Mouse (Mus musculus) adrenal gland, postnatal 4 days (tissue): Measurements from ENCODE around the gene Zfp748. TPM values are rescaled to one million over a fixed set of nuclear protein-coding genes. Genes with fewer than 3 reads are reported as not detected.

Experiments used
- DNase-seq, 2 experiments: peaks; one replicate each; pipeline ENCODE4 v3.0.0; 2021 to 2022; ENCODE audit warnings: low spot score in 2 of 2, mixed read lengths in 2 of 2
- long read RNA-seq, 2 experiments: library from polyadenylated mRNA; stranded (forward); transcript quantifications; one replicate each; pipeline ENCODE4 v2.0.0; 2021
- total RNA-seq, 2 experiments: library from RNA; stranded (reverse); gene quantifications; 2 replicates each; pipeline ENCODE4 v1.2.3; 2021

Gene Zfp748
- total RNA-seq = 10 to 100 TPM; 10.4 to 11.8 TPM
- long read RNA-seq, experiment 1, full-length matches to known transcripts = 5 of 5 reads
- long read RNA-seq, experiment 1, partial matches to known transcripts = 0 of 5 reads
- long read RNA-seq, experiment 1, other reads (novel, unspliced or antisense) = 0 of 5 reads
- long read RNA-seq, experiment 2, full-length matches to known transcripts = 11 of 14 reads
- long read RNA-seq, experiment 2, partial matches to known transcripts = 1 of 14 reads
- long read RNA-seq, experiment 2, other reads (novel, unspliced or antisense) = 2 of 14 reads

DNA sequence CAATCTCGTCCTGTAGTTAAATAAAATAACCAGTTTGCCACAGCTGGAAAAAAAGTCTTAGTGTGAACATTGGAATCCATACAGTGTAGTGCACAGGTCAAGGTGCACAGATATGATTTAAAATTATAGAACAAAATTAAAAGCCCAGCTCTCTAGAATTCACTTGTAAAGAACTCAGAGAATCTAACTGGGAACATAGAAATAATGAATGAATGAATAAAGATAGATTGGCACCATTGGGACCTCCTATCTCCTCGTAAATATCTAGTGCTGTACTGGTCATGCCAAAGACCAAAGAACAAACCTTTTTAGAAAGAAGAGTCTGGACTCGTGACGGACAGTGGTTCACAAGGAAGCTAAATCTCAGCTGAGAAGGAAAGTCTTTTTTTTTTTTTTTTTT, at the start of gene Zfp748:
Gene Zfp748, minus strand, starts transcription at position 101 of the 400 bp plus-strand sequence.
- DNase-seq = no peak

DNA sequence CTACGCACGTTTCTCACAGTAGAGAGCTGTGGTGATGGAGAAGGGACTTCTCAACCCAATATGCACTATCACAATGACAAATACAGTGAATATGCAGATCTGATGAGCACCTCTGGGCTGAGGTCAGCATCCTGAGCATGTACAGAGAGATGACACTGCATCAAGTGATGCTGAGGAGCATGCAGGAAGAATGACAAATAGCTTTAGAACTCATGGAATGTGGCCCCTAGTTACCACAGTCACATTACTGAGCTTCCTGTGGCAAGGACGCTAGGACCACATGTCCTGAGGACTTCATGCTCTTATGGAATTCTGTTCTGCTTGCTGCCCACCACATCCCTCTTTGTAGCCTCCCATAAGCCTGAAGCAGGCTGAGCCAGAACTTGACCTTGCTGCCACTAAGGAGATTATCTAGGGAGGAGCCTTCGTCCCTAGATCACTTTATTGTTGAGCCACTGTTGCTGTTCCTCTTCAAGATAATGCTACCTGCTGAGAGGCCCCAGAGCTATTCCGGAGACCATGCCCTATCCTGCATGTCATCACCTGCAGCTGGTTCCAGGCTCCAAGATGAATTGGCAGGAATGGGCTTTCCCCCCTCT, 19.1 kb upstream of the Zfp748 start:
- DNase-seq = no peak

DNA sequence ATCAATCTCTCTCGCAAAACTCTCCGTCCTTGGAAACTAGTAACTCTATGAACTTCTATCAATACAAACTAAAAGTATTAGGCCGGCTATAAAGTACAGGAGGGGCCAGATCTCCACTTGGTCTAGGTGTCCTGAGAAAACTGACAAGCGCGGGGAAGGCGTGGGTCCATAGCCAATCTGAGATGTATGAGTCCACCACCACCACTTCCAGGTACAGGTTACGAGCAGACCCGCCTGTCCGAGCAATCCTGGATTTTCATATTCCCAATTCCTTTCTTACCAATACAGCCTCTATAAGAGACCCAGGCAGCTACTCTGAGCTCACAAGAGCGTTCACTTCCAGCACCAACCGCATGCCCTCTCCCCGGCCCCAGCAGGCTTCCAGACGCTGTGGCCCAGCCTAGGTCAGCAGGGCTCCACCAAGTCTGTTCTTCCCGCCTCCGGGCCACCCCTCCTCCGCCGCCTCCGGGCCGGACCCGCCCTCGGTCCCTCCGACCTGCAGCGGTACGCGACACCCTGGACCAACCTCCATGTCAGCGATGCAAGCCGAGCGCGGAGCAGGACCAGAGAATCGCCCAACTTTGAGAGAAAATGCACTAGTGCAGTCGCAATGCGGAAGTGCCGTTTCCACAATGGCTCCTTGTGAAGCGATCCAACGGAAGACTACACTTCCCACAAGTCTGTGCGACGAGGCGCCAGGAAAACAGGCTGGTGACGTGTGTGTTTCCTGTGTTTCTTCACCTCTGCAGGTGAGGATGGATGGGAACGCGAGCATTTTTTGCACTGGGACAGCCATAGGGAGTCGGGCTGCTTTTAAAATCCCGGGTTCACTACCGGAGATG, 904 bp downstream of the Zfp748 start:
- peak; percentile 32 to 64 for DNase-seq

DNA sequence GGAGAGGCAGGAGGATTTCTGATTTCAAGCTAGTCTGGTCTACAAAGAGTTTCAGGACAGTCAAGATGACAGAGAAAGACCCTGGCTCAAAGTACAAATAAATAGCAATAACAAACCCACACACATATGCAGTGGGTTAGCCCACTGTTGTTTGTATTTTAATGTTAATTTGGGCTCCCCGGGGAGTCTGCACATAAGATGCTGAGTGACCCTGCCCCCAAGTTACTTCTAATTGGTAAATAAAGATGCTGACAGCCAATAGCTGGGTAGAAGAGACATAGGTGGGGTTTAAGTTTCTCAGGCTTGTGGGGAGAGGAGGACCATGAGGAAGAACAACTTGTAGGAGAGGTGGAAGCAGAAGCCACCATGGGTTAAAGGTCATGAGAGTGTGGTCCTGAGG, 7.7 kb downstream of the Zfp748 start:
- no peak for DNase-seq

DNA sequence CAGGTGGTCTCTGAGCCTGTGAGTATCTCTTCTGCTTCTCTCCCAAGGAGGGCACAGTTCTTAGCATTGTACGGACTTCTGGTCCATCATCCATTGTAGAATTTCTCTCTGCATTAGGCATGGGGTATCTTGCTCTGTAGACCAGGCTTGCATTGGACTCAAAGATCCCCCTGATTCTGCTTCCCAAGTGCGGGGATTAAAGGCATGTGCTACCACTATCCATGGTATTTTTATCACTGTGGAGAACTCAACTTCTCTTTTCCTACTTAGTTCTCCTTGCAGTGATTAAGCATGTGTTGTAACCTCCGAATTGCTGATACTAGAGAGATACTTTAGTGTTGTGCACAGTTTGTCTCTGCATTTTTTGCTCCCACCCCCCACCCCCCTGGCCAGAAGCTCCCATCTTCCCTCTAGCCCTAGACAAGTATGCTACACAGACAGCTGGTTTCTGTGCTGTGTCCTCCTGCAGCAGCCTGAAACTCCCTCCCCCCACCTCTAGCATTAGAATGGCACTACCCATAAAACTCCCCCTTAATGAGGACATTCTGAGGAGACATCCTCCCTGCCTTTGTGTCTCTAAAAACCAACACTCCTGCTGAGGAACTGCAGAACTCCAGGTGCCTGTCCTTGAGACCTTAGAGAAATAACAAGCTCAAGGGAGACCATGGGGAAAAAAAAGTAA, 26.4 kb downstream of the Zfp748 start:
- DNase-seq = no peak

DNA sequence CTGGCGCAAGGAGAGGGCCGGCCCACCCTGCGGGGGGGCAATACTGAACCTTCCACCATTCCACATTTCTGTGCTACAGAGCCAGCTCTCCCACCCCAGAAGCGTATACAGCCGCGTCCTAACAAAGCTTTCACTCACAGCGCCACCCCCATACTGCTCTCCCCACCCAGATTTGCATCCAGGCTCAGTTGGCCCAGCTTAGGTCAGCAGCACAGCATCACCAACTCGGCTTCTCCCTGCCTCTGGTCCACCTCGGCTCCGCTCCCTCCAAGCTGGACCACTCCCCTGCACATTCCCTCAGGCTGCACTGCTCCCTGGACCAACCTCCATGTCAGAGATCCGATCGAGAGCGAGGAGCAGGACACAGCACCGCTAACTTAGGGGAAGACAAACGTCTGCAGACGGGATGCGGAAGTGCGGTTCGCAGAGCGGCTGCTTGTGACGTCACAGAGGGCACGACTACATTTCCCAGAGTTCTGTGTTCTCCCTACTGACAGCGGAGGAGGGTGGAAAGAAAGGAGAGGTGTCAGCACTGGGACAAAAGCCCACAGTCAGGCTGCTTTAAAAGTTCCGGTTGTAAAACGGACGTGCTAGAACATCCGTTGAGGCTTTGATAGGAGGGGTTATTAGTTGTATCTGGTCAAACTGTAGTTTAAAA, 27.7 kb downstream of the Zfp748 start, which contains the start of the genes Gm26965 and Zfp87:
Gene Gm26965, minus strand, starts transcription at position 399 of the 658 bp plus-strand sequence.
Gene Zfp87, minus strand, starts transcription at position 425 of the 658 bp plus-strand sequence.
- DNase-seq = peak; percentile 65 to 72

DNA sequence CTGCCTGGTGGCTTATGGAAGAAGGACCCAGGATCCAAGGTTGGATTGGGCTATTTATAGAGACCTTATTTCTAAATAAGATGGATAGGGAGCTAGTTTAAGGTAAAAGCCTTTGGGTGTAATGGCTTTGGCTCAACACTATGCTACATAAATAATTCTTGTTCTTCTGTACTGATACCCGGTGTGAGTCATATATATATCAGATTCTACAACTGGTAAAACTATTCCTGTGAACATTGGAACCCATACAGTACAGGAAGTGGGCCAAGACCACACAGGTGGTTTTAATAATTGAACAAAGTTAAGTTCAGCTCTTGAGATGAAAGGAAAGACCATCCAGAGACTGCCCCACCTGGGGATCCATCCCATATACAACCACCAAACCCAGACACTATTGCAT, 52.7 kb downstream of the Zfp748 start:
- DNase-seq = no peak

DNA sequence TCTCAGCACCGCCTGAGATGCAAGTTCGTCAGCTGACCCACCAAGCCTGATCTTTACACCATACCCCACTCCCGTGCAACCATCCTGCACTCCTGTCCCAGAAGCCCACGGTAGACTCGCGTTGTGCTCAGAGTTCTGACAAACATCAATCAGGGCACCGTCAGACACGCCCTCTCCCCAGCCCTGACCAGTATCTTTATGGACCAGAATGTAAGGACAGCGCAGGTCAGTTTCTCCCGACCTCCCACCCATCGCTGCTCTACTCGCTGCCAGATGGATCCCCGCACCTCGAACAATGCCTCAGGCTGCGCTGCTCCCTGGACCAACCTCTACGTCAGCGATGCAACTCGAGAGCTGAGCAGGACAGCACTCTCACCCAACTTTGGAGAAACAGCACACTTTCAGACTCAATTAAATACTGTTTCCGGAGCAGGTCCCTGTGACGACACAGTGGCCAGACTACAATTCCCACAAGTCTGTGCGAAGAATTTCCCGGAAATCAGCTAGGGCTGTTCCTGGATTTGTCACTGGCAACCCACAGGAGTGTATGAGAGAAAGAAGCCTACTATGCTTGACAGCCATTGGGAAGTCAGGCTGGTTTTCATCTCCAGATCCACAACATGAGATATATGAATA, 53.4 kb downstream of the Zfp748 start, which contains the start of gene Zfp58:
Gene Zfp58, minus strand, starts transcription at position 472 of the 636 bp plus-strand sequence.
- peak; percentile 30 to 44 for DNase-seq

DNA sequence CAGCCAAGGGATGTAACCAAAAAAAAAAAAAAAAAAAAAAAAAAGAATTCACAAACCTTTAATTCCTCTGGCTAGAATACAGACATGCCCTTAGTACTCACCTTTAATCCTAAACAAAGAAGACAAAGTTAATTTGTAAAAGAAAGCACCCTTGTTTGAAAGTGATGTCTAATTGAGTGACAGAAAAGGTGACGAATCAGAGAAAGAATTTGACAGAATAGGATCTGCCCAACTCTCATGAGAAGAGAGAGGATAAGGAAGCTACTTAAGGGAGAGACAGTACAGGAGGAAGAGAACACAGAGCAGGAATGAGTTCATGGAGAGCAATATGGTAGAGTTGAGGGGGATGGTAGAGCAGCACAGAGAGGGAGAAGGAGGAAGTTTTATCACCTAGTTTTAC, 58.0 kb downstream of the Zfp748 start:
- DNase-seq = no peak

Other genes starting within 250 kb of the Zfp748 start
- gene Zfp457, start 247.3 kb downstream of the Zfp748 start, total RNA-seq = 1 to 10 TPM; 3.2 to 3.9 TPM
- gene Zfp595, start 221.3 kb downstream of the Zfp748 start, total RNA-seq = 1 to 10 TPM; 5.0 to 5.1 TPM
- gene Gm28044, start 193.3 kb downstream of the Zfp748 start, total RNA-seq = 1 to 10 TPM; 1.3 to 2.4 TPM
- gene Zfp953, start 193.2 kb downstream of the Zfp748 start, total RNA-seq = 1 to 10 TPM; 3.0 to 3.2 TPM
- 1 to 10 TPM; 1.1 to 1.2 TPM for gene Gm28041, start 178.1 kb downstream of the Zfp748 start, total RNA-seq
- 1 to 10 TPM; 1.8 to 2.5 TPM for gene Zfp456, start 178.0 kb downstream of the Zfp748 start, total RNA-seq
- gene Zfp429, start 154.0 kb downstream of the Zfp748 start, total RNA-seq = 1 to 10 TPM; 4.7 to 6.0 TPM
- 1 to 10 TPM in 1 of 2 experiments, under 1 TPM in 1; 0.85 to 1.5 TPM for gene Zfp459, start 132.4 kb downstream of the Zfp748 start, total RNA-seq
- gene Zfp874a, start 102.2 kb downstream of the Zfp748 start, total RNA-seq = 10 to 100 TPM; 14.9 to 15.5 TPM
- 10 to 100 TPM; 14.2 to 16.1 TPM for gene Zfp874b, start 69.6 kb downstream of the Zfp748 start, total RNA-seq
- 1 to 10 TPM; 8.4 to 8.5 TPM for gene Zfp58, start 53.3 kb downstream of the Zfp748 start, total RNA-seq
- gene Gm26965, start 27.7 kb downstream of the Zfp748 start, total RNA-seq = not detected
- 10 to 100 TPM; 18.7 to 23.0 TPM for gene Zfp87, start 27.7 kb downstream of the Zfp748 start, total RNA-seq
- 1 to 10 TPM; 9.0 to 9.1 TPM for gene Zfp729b, start 55.9 kb upstream of the Zfp748 start, total RNA-seq
- 1 to 10 TPM in 1 of 2 experiments, under 1 TPM in 1; 0.51 to 1.0 TPM for gene Gm49345, start 83.9 kb upstream of the Zfp748 start, total RNA-seq
- 1 to 10 TPM; 7.6 to 8.2 TPM for gene Zfp729a, start 84.0 kb upstream of the Zfp748 start, total RNA-seq
- 10 to 100 TPM; 15.9 to 17.5 TPM for gene Zfp738, start 133.2 kb upstream of the Zfp748 start, total RNA-seq
- 10 to 100 TPM; 12.8 to 12.9 TPM for gene Zfp65, start 175.3 kb upstream of the Zfp748 start, total RNA-seq
- 1 to 10 TPM; 8.3 TPM for gene Zfp85, start 201.4 kb upstream of the Zfp748 start, total RNA-seq
- gene Zfp493, start 225.9 kb upstream of the Zfp748 start, total RNA-seq = 1 to 10 TPM; 2.4 to 2.8 TPM